Mouse (Mus musculus) midbrain, embryonic 15.5 days (tissue): ENCODE results near the gene Agmo. TPM values are rescaled to one million over a fixed set of nuclear protein-coding genes. Genes with fewer than 3 reads are reported as not detected.

Source experiments
- ATAC-seq: fragments of 200-750 bp; cut with Nextera tagmentation; replicated peaks from 2 replicates; pipeline ENCODE4 v1.8.0; 2017; ENCODE audit warnings: moderate TSS enrichment
- H3K27ac ChIP-seq: fragments of 300-500 bp; sonication (generic); 2 replicates; pipeline ENCODE4 v1.5.1; 2015; ENCODE audit warnings: mild to moderate bottlenecking, inconsistent platforms
- H3K27me3 ChIP-seq: fragments of 300-500 bp; sonication (generic); replicated peaks from 2 replicates; pipeline ENCODE4 v1.6.1; 2015; ENCODE audit warnings: inconsistent platforms
- H3K36me3 ChIP-seq: fragments of 300-500 bp; sonication (generic); replicated peaks from 2 replicates; pipeline ENCODE4 v1.6.1; 2015; ENCODE audit warnings: inconsistent platforms
- H3K4me1 ChIP-seq: fragments of 300-500 bp; sonication (generic); 2 replicates; pipeline ENCODE4 v1.6.1; 2015; ENCODE audit warnings: inconsistent platforms
- H3K4me2 ChIP-seq: fragments of 300-500 bp; sonication (generic); 2 replicates; pipeline ENCODE4 v1.6.1; 2015; ENCODE audit warnings: inconsistent platforms, mild to moderate bottlenecking, moderate library complexity
- H3K4me3 ChIP-seq: fragments of 300-500 bp; sonication (generic); 2 replicates; pipeline ENCODE4 v1.5.1; 2015; ENCODE audit warnings: mild to moderate bottlenecking, inconsistent platforms
- H3K9ac ChIP-seq: fragments of 300-500 bp; sonication (generic); 2 replicates; pipeline ENCODE4 v1.6.1; 2015; ENCODE audit warnings: mild to moderate bottlenecking, inconsistent platforms
- H3K9me3 ChIP-seq: fragments of 300-500 bp; sonication (generic); 2 replicates; pipeline ENCODE4 v1.6.1; 2016; ENCODE audit warnings: inconsistent platforms
- WGBS: fragments of 180-500 bp; shearing (Covaris S2); methylation state at CpG from one replicate; pipeline ENCODE4 v1.1.7; 2015; ENCODE audit warnings: mixed read lengths; 5-methylcytosine and 5-hydroxymethylcytosine counted together
- polyA plus RNA-seq: library from polyadenylated mRNA; unstranded; fragments of >200 nt; fragmentation: Nextera tagmentation; extraction: Ambion mirVana; gene quantifications from 2 replicates; pipeline ENCODE4 v1.2.1, GENCODE M21; 2015

The Agmo gene
- polyA plus RNA-seq, 1 experiment from 2014 or later, result 1.1 TPM

- H3K9me3 ChIP-seq, result no peaks in the 10 kb centered on the region
- ATAC-seq, result peak; percentile 77; the same call in 1 of the 2 replicates
- no peak overlapping the region for H3K9ac ChIP-seq
- no peak overlapping the region for H3K4me2 ChIP-seq
- 53% methylated on average over 2 of the region's 2 CpGs for WGBS
- H3K4me3 ChIP-seq, result no peak overlapping the region
- H3K27me3 ChIP-seq, result no peaks in the 10 kb centered on the region
- H3K4me1 ChIP-seq, result no peaks in the 10 kb centered on the region
- H3K27ac ChIP-seq, result no peak overlapping the region
- no peaks in the 10 kb centered on the region for H3K36me3 ChIP-seq
Observed at GRCm38 (mm10) chr12:37274658-37275019, 33.2 kb downstream of the Agmo start.

DNA sequence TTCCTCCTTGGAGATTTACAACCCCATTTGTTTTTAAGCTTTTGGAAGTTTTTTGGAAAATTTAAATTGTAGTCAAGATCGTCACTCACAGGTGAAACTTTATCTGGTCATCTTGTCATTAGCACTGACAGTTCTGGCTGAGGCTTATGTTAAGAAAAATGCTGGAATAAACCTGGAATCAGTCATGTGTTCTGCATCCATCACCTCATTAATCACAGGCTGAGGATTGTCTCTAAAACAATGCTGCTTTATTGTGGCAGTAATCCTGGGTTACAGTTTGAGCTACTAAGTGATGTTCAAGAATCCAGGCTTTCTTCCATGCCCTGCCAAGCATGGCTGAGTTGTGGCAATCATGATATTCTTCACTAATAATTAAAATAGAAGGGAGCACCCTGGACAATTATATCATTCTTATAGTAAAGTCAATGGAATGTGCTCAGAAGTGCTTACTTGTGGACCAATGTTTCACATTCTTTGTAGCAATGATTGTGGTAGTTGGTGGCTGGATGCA, 65.6 kb downstream of the Agmo start:
- H3K9ac ChIP-seq, result no peak overlapping the region
- no peak for ATAC-seq
- H3K4me3 ChIP-seq, result no peak overlapping the region
- no peaks in the 10 kb centered on the region for H3K9me3 ChIP-seq
- H3K4me2 ChIP-seq, result no peak overlapping the region
- WGBS, result 88% methylated on average over 1 of the region's 1 CpGs
- no peaks in the 10 kb centered on the region for H3K27me3 ChIP-seq
- H3K36me3 ChIP-seq, result no peaks in the 10 kb centered on the region
- H3K4me1 ChIP-seq, result no peaks in the 10 kb centered on the region
- H3K27ac ChIP-seq, result no peak overlapping the region

GRCm38 (mm10) chr12:37310786-37311185, 69.3 kb downstream of the Agmo start:
- Histone ChIP-seq H3K4me2 (no peak overlapping the region), H3K4me1 (no peaks in the 10 kb centered on the region), H3K27me3 (no peaks in the 10 kb centered on the region), H3K36me3 (no peaks in the 10 kb centered on the region), H3K4me3 (no peak overlapping the region), H3K9ac (no peak overlapping the region), H3K9me3 (no peaks in the 10 kb centered on the region), H3K27ac (no peak overlapping the region)
- WGBS, result 88% methylated on average over 1 of the region's 1 CpGs
- no peak for ATAC-seq

DNA sequence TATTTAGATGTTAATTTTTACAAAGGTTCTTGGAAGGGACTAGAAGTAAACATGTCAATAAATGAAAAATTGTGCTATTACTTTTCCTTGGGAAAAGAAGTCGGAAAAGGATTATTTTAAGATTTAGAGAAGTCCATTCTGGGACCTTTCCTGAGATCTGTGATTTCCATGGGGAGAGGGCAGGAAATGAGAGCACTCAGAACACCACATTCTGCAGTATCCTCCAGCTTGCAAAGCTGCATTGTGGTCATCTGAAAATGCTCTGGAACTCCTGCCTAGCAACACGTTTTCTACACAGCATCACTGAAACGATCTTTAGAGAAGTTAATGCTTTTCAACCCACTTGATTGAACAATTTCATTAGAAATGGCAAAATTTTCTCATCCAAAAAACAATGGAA, 81.4 kb downstream of the Agmo start:
- ATAC-seq, result no peak
- H3K27me3 ChIP-seq, result no peaks in the 10 kb centered on the region
- H3K36me3 ChIP-seq, result no peaks in the 10 kb centered on the region
- H3K9ac ChIP-seq, result no peak overlapping the region
- H3K4me1 ChIP-seq, result no peaks in the 10 kb centered on the region
- WGBS, result 64% methylated on average over 3 of the region's 3 CpGs
- H3K4me2 ChIP-seq, result no peak overlapping the region
- no peaks in the 10 kb centered on the region for H3K9me3 ChIP-seq
- no peak overlapping the region for H3K4me3 ChIP-seq
- H3K27ac ChIP-seq, result no peak overlapping the region

- Histone ChIP-seq H3K27ac (no peak overlapping the region), H3K4me3 (no peak overlapping the region), H3K4me2 (no peak overlapping the region), H3K36me3 (no peaks in the 10 kb centered on the region), H3K4me1 (no peaks in the 10 kb centered on the region), H3K9ac (no peak overlapping the region), H3K9me3 (no peaks in the 10 kb centered on the region), H3K27me3 (no peaks in the 10 kb centered on the region)
- WGBS, result 58% methylated on average over 5 of the region's 5 CpGs
- ATAC-seq, result no peak
Observed at GRCm38 (mm10) chr12:37334987-37335386, 93.5 kb downstream of the Agmo start.

GRCm38 (mm10) chr12:37344225-37344624, 102.8 kb downstream of the Agmo start:
- no peaks in the 10 kb centered on the region for H3K27me3 ChIP-seq
- H3K4me3 ChIP-seq, result no peak overlapping the region
- no peaks in the 10 kb centered on the region for H3K4me1 ChIP-seq
- H3K36me3 ChIP-seq, result no peaks in the 10 kb centered on the region
- no peaks in the 10 kb centered on the region for H3K9me3 ChIP-seq
- ATAC-seq, result no peak
- H3K9ac ChIP-seq, result no peak overlapping the region
- WGBS, result 75% methylated on average over 5 of the region's 5 CpGs
- H3K4me2 ChIP-seq, result no peak overlapping the region
- no peak overlapping the region for H3K27ac ChIP-seq

DNA sequence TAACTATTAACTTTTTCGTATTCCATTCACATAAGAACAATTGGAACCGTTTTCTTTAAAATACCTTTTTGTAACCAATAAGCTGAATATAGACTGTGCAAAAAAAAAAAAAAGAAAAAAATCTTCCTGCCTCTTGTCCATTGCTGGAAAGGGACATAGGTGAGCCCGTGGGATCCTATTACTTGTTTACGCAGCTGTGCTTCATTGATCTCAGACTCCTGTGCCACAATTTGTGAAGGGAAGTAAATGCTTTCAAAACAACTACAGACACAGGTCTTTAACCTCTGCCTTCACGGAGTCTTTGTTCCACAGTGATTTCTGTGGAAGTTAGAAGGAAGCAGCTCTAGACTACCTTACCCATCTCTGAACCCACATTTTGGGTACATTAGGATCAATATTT, 104.3 kb downstream of the Agmo start:
- Histone ChIP-seq H3K36me3 (no peaks in the 10 kb centered on the region), H3K27me3 (no peaks in the 10 kb centered on the region), H3K4me1 (no peaks in the 10 kb centered on the region), H3K27ac (no peak overlapping the region), H3K4me3 (no peak overlapping the region), H3K9me3 (no peaks in the 10 kb centered on the region), H3K9ac (no peak overlapping the region), H3K4me2 (no peak overlapping the region)
- ATAC-seq, result no peak
- 75% methylated on average over 5 of the region's 5 CpGs for WGBS

DNA sequence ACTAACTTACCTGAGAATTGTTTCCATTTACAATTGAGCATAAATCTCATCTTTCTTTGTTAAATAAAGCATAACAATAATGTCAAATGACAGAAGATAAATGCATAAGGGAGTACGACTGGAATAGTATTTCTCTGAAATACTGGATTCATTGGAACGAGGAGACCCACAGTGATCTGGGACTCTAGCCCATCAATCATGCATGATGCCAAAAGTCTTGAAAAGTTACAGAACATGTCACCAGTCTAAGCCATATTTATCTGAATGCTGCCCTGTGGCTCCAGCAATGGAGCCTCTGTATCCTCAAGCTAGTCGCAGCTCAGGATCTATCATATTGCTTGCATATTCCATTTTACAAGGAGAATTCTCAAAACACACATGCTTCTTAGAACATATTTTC, 150.9 kb downstream of the Agmo start:
- no peak overlapping the region for H3K4me2 ChIP-seq
- ATAC-seq, result no peak
- no peaks in the 10 kb centered on the region for H3K9me3 ChIP-seq
- H3K27ac ChIP-seq, result no peak overlapping the region
- 88% methylated on average over 3 of the region's 3 CpGs for WGBS
- H3K4me3 ChIP-seq, result no peak overlapping the region
- no peaks in the 10 kb centered on the region for H3K36me3 ChIP-seq
- no peaks in the 10 kb centered on the region for H3K27me3 ChIP-seq
- H3K4me1 ChIP-seq, result no peaks in the 10 kb centered on the region
- no peak overlapping the region for H3K9ac ChIP-seq

- Histone ChIP-seq H3K9me3 (no peaks in the 10 kb centered on the region), H3K4me2 (no peak overlapping the region), H3K36me3 (no peaks in the 10 kb centered on the region), H3K4me1 (no peaks in the 10 kb centered on the region), H3K27ac (no peak overlapping the region), H3K9ac (no peak overlapping the region), H3K4me3 (no peak overlapping the region), H3K27me3 (no peaks in the 10 kb centered on the region)
- no peak for ATAC-seq
- WGBS, result 95% methylated on average over 6 of the region's 6 CpGs
Observed at GRCm38 (mm10) chr12:37402541-37402940, 161.1 kb downstream of the Agmo start.

- H3K36me3 ChIP-seq, result no peaks in the 10 kb centered on the region
- no peak overlapping the region for H3K9ac ChIP-seq
- H3K9me3 ChIP-seq, result no peaks in the 10 kb centered on the region
- no peaks in the 10 kb centered on the region for H3K4me1 ChIP-seq
- no peak overlapping the region for H3K27ac ChIP-seq
- no peaks in the 10 kb centered on the region for H3K27me3 ChIP-seq
- 95% methylated on average over 5 of the region's 5 CpGs for WGBS
- H3K4me3 ChIP-seq, result no peak overlapping the region
- no peak for ATAC-seq
- H3K4me2 ChIP-seq, result no peak overlapping the region
Observed at GRCm38 (mm10) chr12:37426350-37426749, 184.9 kb downstream of the Agmo start.

DNA sequence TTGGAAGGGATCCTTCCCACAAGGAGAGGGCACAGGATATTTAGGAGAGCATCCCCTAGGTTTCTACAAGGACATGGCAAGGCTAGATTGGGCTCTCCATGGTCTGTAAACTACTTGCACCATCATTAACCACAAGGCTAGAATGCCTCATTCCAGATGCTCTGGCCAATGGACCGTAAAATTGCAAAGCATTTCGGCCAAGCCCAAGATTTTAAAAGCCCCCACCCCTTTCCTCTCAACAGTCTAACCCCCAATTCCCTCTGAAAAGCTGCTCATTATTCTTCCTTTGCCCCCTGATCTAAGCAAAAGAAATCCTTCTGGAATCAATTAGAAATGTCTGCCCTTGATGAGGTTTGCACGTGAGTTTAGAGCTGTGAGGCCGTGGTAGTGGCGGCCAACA, 185.3 kb downstream of the Agmo start:
- Histone ChIP-seq H3K4me1 (no peaks in the 10 kb centered on the region), H3K4me3 (no peak overlapping the region), H3K27me3 (no peaks in the 10 kb centered on the region), H3K9me3 (no peaks in the 10 kb centered on the region), H3K9ac (no peak overlapping the region), H3K4me2 (no peak overlapping the region), H3K36me3 (no peaks in the 10 kb centered on the region), H3K27ac (no peak overlapping the region)
- 70% methylated on average over 5 of the region's 5 CpGs for WGBS
- ATAC-seq, result no peak

DNA sequence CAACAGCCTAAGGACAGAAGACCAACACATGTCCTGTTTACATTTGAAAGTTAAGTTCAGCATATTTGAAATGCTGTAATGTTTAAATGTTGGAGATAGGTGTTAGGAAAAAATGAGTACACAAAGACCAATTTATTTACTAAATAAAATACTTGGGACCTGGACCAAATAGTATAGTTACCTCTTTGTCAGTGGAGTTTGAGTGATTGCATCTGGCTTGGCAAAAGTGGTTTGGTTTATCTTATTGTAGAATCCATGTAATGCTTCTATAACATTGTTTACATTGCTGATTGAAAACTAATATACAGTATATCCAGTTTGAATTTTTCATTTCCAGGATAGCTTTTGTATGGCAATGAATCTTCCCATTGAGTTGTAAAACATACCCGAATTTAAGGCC, 193.0 kb downstream of the Agmo start:
- no peaks in the 10 kb centered on the region for H3K4me1 ChIP-seq
- H3K27ac ChIP-seq, result no peak overlapping the region
- H3K36me3 ChIP-seq, result no peaks in the 10 kb centered on the region
- WGBS, result 83% methylated on average over 1 of the region's 1 CpGs
- H3K4me2 ChIP-seq, result no peak overlapping the region
- no peak for ATAC-seq
- no peak overlapping the region for H3K9ac ChIP-seq
- H3K4me3 ChIP-seq, result no peak overlapping the region
- H3K9me3 ChIP-seq, result no peaks in the 10 kb centered on the region
- no peaks in the 10 kb centered on the region for H3K27me3 ChIP-seq

GRCm38 (mm10) chr12:37442486-37443013, 201.1 kb downstream of the Agmo start:
- H3K4me2 ChIP-seq, result no peak overlapping the region
- no peak overlapping the region for H3K27ac ChIP-seq
- no peak overlapping the region for H3K9ac ChIP-seq
- no peaks in the 10 kb centered on the region for H3K36me3 ChIP-seq
- H3K27me3 ChIP-seq, result no peaks in the 10 kb centered on the region
- H3K9me3 ChIP-seq, result no peaks in the 10 kb centered on the region
- H3K4me3 ChIP-seq, result no peak overlapping the region
- 0 out of 2 replicates have a peak, but pooled peaks cover 8% of the 10 kb centered on the region for H3K4me1 ChIP-seq
- WGBS, result 93% methylated on average over 3 of the region's 3 CpGs
- no peak for ATAC-seq
